ENCODE assay signal across 21 mouse cellular contexts in genomic region chr5:108385632-108386031, GRCm38 (mm10). TPM values are rescaled to one million over a fixed set of nuclear protein-coding genes. Genes with fewer than 3 reads are reported as not detected.
DNase-seq lines count a peak whose midpoint lies in the region; ATAC-seq lines count a peak whose summit lies in the region.
"Had no signal": no experiment of that assay in that cellular context is flagged by ENCODE, and none has a peak within 500 bp of the region (broad histone marks: within the 10 kb centered on the region; RNA-seq: fewer than 3 reads in every experiment).

No protein-coding gene starts in this region.

- DNase-seq in frontal cortex, adult 2 months (ENCODE audit: extremely low spot score in 1 of 2, low spot score in 1 of 2) = peak; percentile 65 to 82
- no peak for DNase-seq in frontal cortex, postnatal 10 days (ENCODE audit: low spot score in 2 of 2)
- DNase-seq in right cerebral cortex, adult 18-20 months = peak; percentile 67
- DNase-seq in right cerebral cortex, postnatal 4 days = no peak
- peak; percentile 69 for DNase-seq in layer of hippocampus, adult 9-10 months (ENCODE audit: low spot score)
- DNase-seq in hindbrain, embryonic 11.5 days (ENCODE audit: low spot score) = no peak
- DNase-seq: B cell, adult 2 months; cerebellum, postnatal 10 days; embryo, embryonic 11 days; gastrocnemius, postnatal 14 days; kidney, adult 9 months; kidney, postnatal 36 days; thymus, postnatal 36 days had no signal

- 87% methylated on average over 2 of the region's 2 CpGs for WGBS in hindbrain, embryonic 11.5 days
- WGBS in neural tube, embryonic 15.5 days = 78% methylated on average over 2 of the region's 2 CpGs

- no peak for ATAC-seq in hindbrain, embryonic 11.5 days (ENCODE audit: low FRiP score)
- ATAC-seq in neural tube, embryonic 15.5 days (ENCODE audit: low FRiP score) = no peak
- ATAC-seq: lung, postnatal 0 days; midbrain, embryonic 16.5 days had no signal

- H3K36me3 ChIP-seq in hindbrain, embryonic 11.5 days (ENCODE audit: control insufficient read depth, insufficient read depth, low read length) = no peaks in the 10 kb centered on the region
- no peaks in the 10 kb centered on the region for H3K36me3 ChIP-seq in neural tube, embryonic 15.5 days
- H3K36me3 ChIP-seq: hindbrain, embryonic 12.5 days; liver, embryonic 15.5 days had no signal

- no peaks in the 10 kb centered on the region for H3K9me3 ChIP-seq in hindbrain, embryonic 11.5 days (ENCODE audit: control insufficient read depth, low read length)
- no peaks in the 10 kb centered on the region for H3K9me3 ChIP-seq in neural tube, embryonic 15.5 days (replicated peaks)
- H3K9me3 ChIP-seq: hindbrain, embryonic 12.5 days; liver, embryonic 15.5 days had no signal

- no peak overlapping the region for H3K4me2 ChIP-seq in hindbrain, embryonic 11.5 days (replicated peaks; ENCODE audit: low read depth, low read length)
- no peak overlapping the region for H3K4me2 ChIP-seq in neural tube, embryonic 15.5 days
- H3K4me2 ChIP-seq: hindbrain, embryonic 12.5 days; liver, embryonic 15.5 days had no signal

- no peaks in the 10 kb centered on the region for H3K27me3 ChIP-seq in hindbrain, embryonic 11.5 days (ENCODE audit: control insufficient read depth, insufficient read depth, low read length)
- no peaks in the 10 kb centered on the region for H3K27me3 ChIP-seq in neural tube, embryonic 15.5 days (replicated peaks)
- H3K27me3 ChIP-seq: hindbrain, embryonic 12.5 days; liver, embryonic 15.5 days had no signal

- no peak overlapping the region for H3K9ac ChIP-seq in hindbrain, embryonic 11.5 days (ENCODE audit: low read depth, low read length)
- no peak overlapping the region for H3K9ac ChIP-seq in neural tube, embryonic 15.5 days (replicated peaks)
- H3K9ac ChIP-seq: hindbrain, embryonic 12.5 days; liver, embryonic 15.5 days had no signal

- H3K27ac ChIP-seq in hindbrain, embryonic 11.5 days (ENCODE audit: low read depth, low read length) = no peak overlapping the region
- H3K27ac ChIP-seq in neural tube, embryonic 15.5 days (replicated peaks) = no peak overlapping the region
- H3K27ac ChIP-seq: hindbrain, embryonic 12.5 days; liver, embryonic 15.5 days had no signal

- H3K4me1 ChIP-seq in hindbrain, embryonic 11.5 days (replicated peaks; ENCODE audit: control insufficient read depth, insufficient read depth, low read length) = no peaks in the 10 kb centered on the region
- H3K4me1 ChIP-seq in neural tube, embryonic 15.5 days = no peaks in the 10 kb centered on the region
- H3K4me1 ChIP-seq: hindbrain, embryonic 12.5 days; liver, embryonic 15.5 days had no signal

- H3K4me3 ChIP-seq in hindbrain, embryonic 11.5 days (ENCODE audit: low read depth, low read length) = no peak overlapping the region
- no peak overlapping the region for H3K4me3 ChIP-seq in neural tube, embryonic 15.5 days (replicated peaks)
- H3K4me3 ChIP-seq: hindbrain, embryonic 12.5 days; liver, embryonic 15.5 days had no signal

RNA-seq across cellular contexts. Expression of gene Pde6b, which starts 2.6 kb away (rescaled TPM):
- 0.17 and 0.18 TPM in 2 replicates for polyA plus RNA-seq in frontal cortex, adult 2 months (2012; rRNA removed)
- polyA plus RNA-seq in hindbrain, embryonic 11.5 days (2014; fragmentation: Nextera tagmentation; extraction: Ambion mirVana) = 0.14 TPM in 1 of 2 replicates, not detected in the other
- 0.29 and 0.34 TPM in 2 replicates for polyA plus RNA-seq in neural tube, embryonic 15.5 days (2015; fragmentation: Nextera tagmentation; extraction: Ambion mirVana)
- polyA plus RNA-seq: limb, embryonic 14.5 days; liver, embryonic 15.5 days; lung, postnatal 0 days had no signal

RNA-seq across cellular contexts. Expression of gene Gm42517, which starts 17.9 kb away (rescaled TPM):
- 44.5 and 52.1 TPM in 2 replicates for polyA plus RNA-seq in frontal cortex, adult 2 months (2012; rRNA removed)
- 0.13 and 0.15 TPM in 2 replicates for polyA plus RNA-seq in hindbrain, embryonic 11.5 days (2014; fragmentation: Nextera tagmentation; extraction: Ambion mirVana)
- polyA plus RNA-seq in neural tube, embryonic 15.5 days (2015; fragmentation: Nextera tagmentation; extraction: Ambion mirVana) = 2.4 and 3.0 TPM in 2 replicates
- polyA plus RNA-seq: heart, embryonic 16.5 days; intestine, embryonic 14.5 days had no signal

RNA-seq across cellular contexts. Expression of gene Atp5k, which starts 48.6 kb away (rescaled TPM):
- 350 and 364 TPM in 2 replicates for polyA plus RNA-seq in frontal cortex, adult 2 months (2012; rRNA removed)
- polyA plus RNA-seq in hindbrain, embryonic 11.5 days (2014; fragmentation: Nextera tagmentation; extraction: Ambion mirVana) = 364 and 390 TPM in 2 replicates
- 430 and 482 TPM in 2 replicates for polyA plus RNA-seq in neural tube, embryonic 15.5 days (2015; fragmentation: Nextera tagmentation; extraction: Ambion mirVana)

Comparison
In these comparisons a context has a peak if more than half of its experiments do, and no peak if none do; other contexts are left out.
1. DNase-seq: peak in frontal cortex, adult 2 months (2 of 2), right cerebral cortex, adult 18-20 months (single experiment) and layer of hippocampus, adult 9-10 months (single experiment); none in frontal cortex, postnatal 10 days (0 of 2), right cerebral cortex, postnatal 4 days (single experiment) and hindbrain, embryonic 11.5 days (single experiment).
2. RNA of gene Gm42517, which starts 17.9 kb away (polyA plus RNA-seq): 44.5 to 52.1 TPM in frontal cortex, adult 2 months; 2.4 to 3.0 TPM in neural tube, embryonic 15.5 days and 0.13 to 0.15 TPM in hindbrain, embryonic 11.5 days; every median in the first group is over 10 times any median in the second.